Mouse (Mus musculus) lung, postnatal 0 days (tissue): ENCODE measurements around the gene Abr. TPM values are rescaled to one million over a fixed set of nuclear protein-coding genes. Genes with fewer than 3 reads are reported as not detected.

Source experiments
- ATAC-seq: fragments of 200-750 bp; cut with Nextera tagmentation; 2 replicates; pipeline ENCODE4 v1.8.0; 2017; ENCODE audit warnings: moderate library complexity
- DNase-seq: peaks from one replicate; pipeline ENCODE4 v3.0.0-alpha.2; 2016; ENCODE audit warnings: low spot score
- H3K27ac ChIP-seq: fragments of 300-500 bp; sonication (generic); 2 replicates; pipeline ENCODE4 v1.5.1; 2014; ENCODE audit warnings: antibody characterized with exemption, mild to moderate bottlenecking, low read length, mixed read lengths
- H3K27me3 ChIP-seq: fragments of 300-500 bp; sonication (generic); replicated peaks from 2 replicates; pipeline ENCODE4 v1.6.1; 2014; ENCODE audit warnings: low read length, mixed read lengths; ENCODE audit not compliant: insufficient read depth
- H3K36me3 ChIP-seq: fragments of 300-500 bp; sonication (generic); 2 replicates; pipeline ENCODE4 v1.6.1; 2014; ENCODE audit warnings: low read length, mixed read lengths; ENCODE audit not compliant: insufficient read depth
- H3K4me1 ChIP-seq: fragments of 300-500 bp; sonication (generic); 2 replicates; pipeline ENCODE4 v1.6.1; 2014; ENCODE audit warnings: antibody characterized with exemption, low read depth, low read length, mixed read lengths; ENCODE audit not compliant: insufficient read depth
- H3K4me2 ChIP-seq: fragments of 300-500 bp; sonication (generic); replicated peaks from 2 replicates; pipeline ENCODE4 v1.6.1; 2014; ENCODE audit warnings: low read depth, mild to moderate bottlenecking, low read length, moderate library complexity, mixed read lengths
- H3K4me3 ChIP-seq: fragments of 300-500 bp; sonication (generic); 2 replicates; pipeline ENCODE4 v1.5.1; 2014; ENCODE audit warnings: low read depth, low read length
- H3K9ac ChIP-seq: fragments of 300-500 bp; sonication (generic); replicated peaks from 2 replicates; pipeline ENCODE4 v1.6.1; 2014; ENCODE audit warnings: low read depth, mild to moderate bottlenecking
- H3K9me3 ChIP-seq: fragments of 300-500 bp; sonication (generic); 2 replicates; pipeline ENCODE4 v1.6.1; 2016; ENCODE audit warnings: low read length, mixed read lengths
- CTCF ChIP-seq: IDR thresholded peaks from 2 replicates; pipeline ENCODE4 v1.5.1; 2016; ENCODE audit warnings: antibody characterized with exemption, mild to moderate bottlenecking
- EP300 ChIP-seq: IDR thresholded peaks from 2 replicates; pipeline ENCODE4 v1.6.1; 2016; ENCODE audit warnings: antibody characterized with exemption, mild to moderate bottlenecking, control low read depth
- WGBS: fragments of 180-500 bp; shearing (Covaris S2); extraction: QIAGEN DNeasy Blood & Tissue Kit; methylation state at CpG from one replicate; pipeline ENCODE4 v1.1.7; 2014; 5-methylcytosine and 5-hydroxymethylcytosine counted together
- polyA plus RNA-seq: library from polyadenylated mRNA; unstranded; fragments of >200 nt; fragmentation: Nextera tagmentation; extraction: Ambion mirVana; gene quantifications from 2 replicates; pipeline ENCODE4 v1.2.1, GENCODE M21; 2015

Gene Abr
- polyA plus RNA-seq, 1 experiment from 2014 or later = 17.2 TPM

DNA sequence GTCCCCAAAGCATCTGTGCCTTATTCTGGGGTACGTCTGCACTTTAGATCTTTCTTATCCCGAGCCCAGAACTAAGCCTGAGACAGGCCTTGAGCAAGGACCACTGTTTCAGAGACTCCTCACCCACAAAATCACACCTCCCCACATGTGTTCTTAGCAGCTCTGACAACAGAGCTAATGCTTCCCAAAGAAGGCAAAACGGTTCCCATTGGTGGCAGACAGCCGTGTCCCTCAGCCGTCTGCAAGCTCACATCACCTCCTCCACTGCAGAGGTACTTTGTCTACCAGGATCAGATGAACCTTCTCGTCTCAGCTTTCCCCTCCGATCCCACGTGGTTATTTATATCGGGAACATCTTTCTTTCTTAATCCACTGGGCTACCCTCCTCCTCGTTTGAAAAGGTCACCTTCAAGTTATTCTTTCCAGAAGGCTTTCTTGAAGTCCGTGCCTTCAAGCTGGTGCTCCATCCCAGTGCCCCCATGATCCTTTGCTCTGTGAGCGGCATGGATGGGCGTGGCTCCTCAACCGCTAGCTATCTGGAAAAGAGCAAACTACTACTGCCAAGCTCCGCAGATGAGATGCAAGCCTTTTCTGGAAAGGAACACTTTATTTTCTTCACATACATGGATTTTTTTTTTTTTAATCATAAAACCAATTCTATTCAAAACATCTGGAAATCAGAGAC lies 240.8 kb downstream of the Abr start:
- no peak overlapping the region for H3K27ac ChIP-seq
- WGBS = 80% methylated on average over 15 of the region's 15 CpGs
- no peaks in the 10 kb centered on the region for H3K9me3 ChIP-seq
- no peaks in the 10 kb centered on the region for H3K27me3 ChIP-seq
- H3K4me3 ChIP-seq = no peak overlapping the region
- H3K4me2 ChIP-seq = no peak overlapping the region
- TF ChIP-seq CTCF (no peak), EP300 (no peak)
- H3K9ac ChIP-seq = no peak overlapping the region
- H3K36me3 ChIP-seq = no peaks in the 10 kb centered on the region
- H3K4me1 ChIP-seq = no peaks in the 10 kb centered on the region
- DNase-seq (no peak), ATAC-seq (no peak)

GRCm38 (mm10) chr11:76379921-76380544 lies 242.1 kb downstream of the Abr start:
- no peaks in the 10 kb centered on the region for H3K9me3 ChIP-seq
- no peak overlapping the region for H3K27ac ChIP-seq
- no peaks in the 10 kb centered on the region; the same call in 1 of the 2 replicates for H3K4me1 ChIP-seq
- H3K9ac ChIP-seq = no peak overlapping the region
- no peak overlapping the region for H3K4me3 ChIP-seq
- no peaks in the 10 kb centered on the region for H3K36me3 ChIP-seq
- no peak; the same call in 1 of the 2 replicates for ATAC-seq
- no peaks in the 10 kb centered on the region for H3K27me3 ChIP-seq
- H3K4me2 ChIP-seq = no peak overlapping the region
- no peak for DNase-seq
- WGBS = 32% methylated on average over 11 of the region's 11 CpGs
- TF ChIP-seq EP300 (no peak), CTCF (no peak)

DNA sequence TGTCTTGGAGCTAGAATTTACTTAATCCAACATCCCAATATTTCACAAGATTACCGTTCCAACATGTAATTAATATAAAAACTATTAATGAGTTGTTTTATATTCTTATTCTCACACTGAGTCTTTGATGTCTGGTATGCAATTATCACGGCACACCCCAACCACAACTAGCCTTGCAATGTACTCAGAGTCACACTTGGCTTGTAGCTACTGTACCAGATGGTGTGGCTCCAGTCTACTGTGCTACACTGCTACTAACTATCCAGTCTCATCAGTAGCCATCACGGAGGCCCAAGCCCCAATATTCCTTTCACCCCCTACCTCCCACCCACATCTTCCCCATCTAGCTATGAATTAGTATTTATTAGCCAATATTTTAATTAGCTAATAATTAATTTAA lies 245.7 kb downstream of the Abr start:
- Histone ChIP-seq H3K9ac (no peak overlapping the region), H3K4me3 (no peak overlapping the region), H3K4me2 (no peak overlapping the region), H3K27me3 (no peaks in the 10 kb centered on the region), H3K27ac (no peak overlapping the region), H3K4me1 (peaks cover 6% of the 10 kb centered on the region; the same call in 1 of the 2 replicates), H3K9me3 (no peaks in the 10 kb centered on the region), H3K36me3 (no peaks in the 10 kb centered on the region)
- no peak for ATAC-seq
- 86% methylated on average over 3 of the region's 3 CpGs for WGBS
- DNase-seq = no peak
- TF ChIP-seq CTCF = no peak
- no peak for TF ChIP-seq EP300

GRCm38 (mm10) chr11:76374491-76375185 lies 247.5 kb downstream of the Abr start:
- Histone ChIP-seq H3K36me3 (no peaks in the 10 kb centered on the region), H3K4me3 (no peak overlapping the region), H3K27ac (peak overlapping the region; percentile 51), H3K4me2 (no peak overlapping the region; the same call in 1 of the 2 replicates), H3K9ac (no peak overlapping the region), H3K4me1 (peaks cover 6% of the 10 kb centered on the region; the same call in 1 of the 2 replicates), H3K27me3 (no peaks in the 10 kb centered on the region), H3K9me3 (no peaks in the 10 kb centered on the region)
- TF ChIP-seq CTCF (no peak), EP300 (no peak)
- peak; percentile 91 for ATAC-seq
- DNase-seq = peak; percentile 85
- WGBS = 33% methylated on average over 17 of the region's 17 CpGs

DNA sequence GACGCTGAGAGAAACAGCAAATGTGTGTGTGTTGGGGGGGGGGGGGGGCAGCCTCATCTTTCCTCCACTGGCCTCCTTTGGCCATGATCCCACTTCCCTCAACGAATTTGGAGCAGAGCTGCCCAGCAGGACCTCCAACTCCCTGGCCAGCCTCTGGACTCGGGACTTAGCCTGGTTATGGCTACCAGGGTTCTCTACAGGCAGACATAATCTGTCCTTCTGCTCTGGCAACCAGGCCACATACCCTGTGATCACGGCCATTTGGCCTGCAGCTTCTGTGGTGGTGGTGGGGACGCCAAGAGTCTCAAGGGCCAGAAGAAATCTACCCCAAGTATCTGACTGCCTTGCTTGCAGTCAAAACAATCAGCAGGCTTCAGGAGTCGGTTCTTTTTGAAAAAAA lies 249.6 kb downstream of the Abr start:
- 36% methylated on average over 6 of the region's 6 CpGs for WGBS
- Histone ChIP-seq H3K4me2 (no peak overlapping the region), H3K9ac (no peak overlapping the region), H3K4me3 (no peak overlapping the region), H3K9me3 (no peaks in the 10 kb centered on the region), H3K27ac (no peak overlapping the region), H3K4me1 (peaks cover 6% of the 10 kb centered on the region; the same call in 1 of the 2 replicates), H3K36me3 (no peaks in the 10 kb centered on the region), H3K27me3 (no peaks in the 10 kb centered on the region)
- ATAC-seq (no peak), DNase-seq (no peak)
- TF ChIP-seq CTCF (no peak), EP300 (no peak)

- 39% methylated on average over 2 of the region's 2 CpGs for WGBS
- Histone ChIP-seq H3K27ac (no peak overlapping the region), H3K4me3 (no peak overlapping the region), H3K4me2 (no peak overlapping the region), H3K4me1 (peaks cover 6% of the 10 kb centered on the region; the same call in 1 of the 2 replicates), H3K9ac (no peak overlapping the region), H3K9me3 (no peaks in the 10 kb centered on the region), H3K36me3 (no peaks in the 10 kb centered on the region), H3K27me3 (no peaks in the 10 kb centered on the region)
- DNase-seq = no peak
- no peak for ATAC-seq
- TF ChIP-seq EP300 (no peak), CTCF (no peak)
Measured at GRCm38 (mm10) chr11:76372120-76372519, 250.0 kb downstream of the Abr start.
